Mouse (Mus musculus): Measurements from ENCODE around the gene Pex7. TPM values are rescaled to one million over a fixed set of nuclear protein-coding genes. Genes with fewer than 3 reads are reported as not detected.

The Pex7 gene
- polyA plus RNA-seq, 1 experiment: 64.0 TPM

- Histone ChIP-seq H3K4me1 (ENCODE audit: control insufficient read depth, insufficient read depth, insufficient read length, low read length) (no peaks in the 10 kb centered on the region), H3K27ac (replicated peaks; ENCODE audit: low read depth, low read length) (no peak overlapping the region), H3K4me3 (ENCODE audit: insufficient read depth, low read depth, low read length) (no peak overlapping the region)
These were observed 86.5 kb downstream of the Pex7 start for GRCm38 (mm10) chr10:19820986-19821385.

- Histone ChIP-seq H3K4me3 (ENCODE audit: insufficient read depth, low read depth, low read length) (no peak overlapping the region), H3K27ac (replicated peaks; ENCODE audit: low read depth, low read length) (no peak overlapping the region), H3K4me1 (ENCODE audit: control insufficient read depth, insufficient read depth, insufficient read length, low read length) (no peaks in the 10 kb centered on the region)
These were observed 88.7 kb downstream of the Pex7 start for GRCm38 (mm10) chr10:19818723-19819355.

- Histone ChIP-seq H3K4me1 (ENCODE audit: control insufficient read depth, insufficient read depth, insufficient read length, low read length) (no peaks in the 10 kb centered on the region), H3K4me3 (ENCODE audit: insufficient read depth, low read depth, low read length) (no peak overlapping the region), H3K27ac (replicated peaks; ENCODE audit: low read depth, low read length) (no peak overlapping the region)
These were observed 92.1 kb downstream of the Pex7 start for GRCm38 (mm10) chr10:19815371-19815770.

GRCm38 (mm10) chr10:19811436-19812172 is 95.9 kb downstream of the Pex7 start:
- H3K4me3 ChIP-seq (ENCODE audit: insufficient read depth, low read depth, low read length): no peak overlapping the region
- H3K27ac ChIP-seq (replicated peaks; ENCODE audit: low read depth, low read length): no peak overlapping the region
- no peaks in the 10 kb centered on the region for H3K4me1 ChIP-seq (ENCODE audit: control insufficient read depth, insufficient read depth, insufficient read length, low read length)

GRCm38 (mm10) chr10:19804763-19805162 is 102.7 kb downstream of the Pex7 start:
- Histone ChIP-seq H3K4me1 (ENCODE audit: control insufficient read depth, insufficient read depth, insufficient read length, low read length) (no peaks in the 10 kb centered on the region), H3K27ac (replicated peaks; ENCODE audit: low read depth, low read length) (no peak overlapping the region), H3K4me3 (ENCODE audit: insufficient read depth, low read depth, low read length) (no peak overlapping the region)

Other genes starting within 250 kb of the Pex7 start
- not detected in 2 replicates for gene Il20ra, start 195.1 kb downstream of the Pex7 start, polyA plus RNA-seq (2012; ENCODE audit: insufficient read depth, insufficient read length, missing spikeins)
- not detected in 2 replicates for gene Slc35d3, start 56.2 kb downstream of the Pex7 start, polyA plus RNA-seq (2012; ENCODE audit: insufficient read depth, insufficient read length, missing spikeins)
- 10.9 and 13.1 TPM in 2 replicates for gene Map3k5, start 26.8 kb upstream of the Pex7 start, polyA plus RNA-seq (2012; ENCODE audit: insufficient read depth, insufficient read length, missing spikeins)
- gene Map7, start 240.8 kb upstream of the Pex7 start, polyA plus RNA-seq (2012; ENCODE audit: insufficient read depth, insufficient read length, missing spikeins): 3.6 and 4.5 TPM in 2 replicates

All from brown adipose tissue, adult 24 weeks (tissue).